In the genomic region with DNA sequence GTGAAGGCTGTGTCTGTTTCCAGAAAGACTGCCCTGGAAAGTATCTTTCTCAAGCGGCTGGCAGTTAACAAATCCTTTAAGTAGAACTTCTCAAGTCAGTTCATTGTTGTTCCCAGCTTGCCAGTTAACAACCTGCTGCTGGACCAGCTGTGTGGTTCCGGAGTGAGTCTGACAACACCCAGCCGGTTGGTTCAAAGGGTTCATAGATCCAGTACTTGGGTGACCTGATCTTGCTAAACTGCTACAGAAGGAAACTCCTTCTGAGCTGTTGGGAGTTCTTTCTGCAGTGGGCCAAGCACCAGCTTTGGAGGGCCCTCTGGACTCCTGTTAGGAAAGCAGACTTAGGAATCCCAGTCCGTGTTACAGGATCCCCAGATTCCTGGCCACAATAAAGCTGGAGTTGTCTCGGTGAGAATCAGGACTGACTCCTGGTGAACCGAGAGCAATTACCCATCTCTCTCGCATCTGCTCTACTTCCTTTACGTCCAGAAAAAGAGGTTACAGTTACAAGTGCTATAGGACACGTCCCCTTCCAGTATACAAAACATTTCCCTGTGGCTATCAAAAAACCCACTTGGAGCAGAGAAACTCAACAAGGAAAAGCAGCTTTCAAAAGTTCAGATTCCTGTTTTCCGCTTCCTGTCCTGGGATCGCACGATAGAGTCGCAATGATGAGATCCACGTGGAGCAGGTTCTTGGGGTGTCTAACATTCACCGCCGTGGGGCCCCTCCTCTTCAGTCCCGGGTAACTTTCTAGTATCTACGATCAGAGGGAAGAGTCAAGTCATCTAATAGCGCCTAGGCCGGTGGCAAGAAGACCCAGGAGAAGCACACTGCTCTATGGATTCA, we compare ENCODE assay signal across 8 mouse cellular contexts. TPM values are rescaled to one million over a fixed set of nuclear protein-coding genes. Genes with fewer than 3 reads are reported as not detected.
DNase-seq lines count a peak whose midpoint lies in the region; ATAC-seq and TF ChIP-seq lines count a peak whose summit lies in the region.

No protein-coding gene starts in this region.

- TF ChIP-seq EP300 in liver, postnatal 0 days (IDR thresholded peaks at IDR 0.05; ENCODE audit: low read depth), result no peak

- no peak for ATAC-seq in forebrain, embryonic 13.5 days
- peak; percentile 26 for ATAC-seq in liver, postnatal 0 days
- ATAC-seq in stomach, embryonic 14.5 days (ENCODE audit: insufficient number of reproducible peaks, insufficient read depth, low FRiP score, low read depth), result no peak

- TF ChIP-seq CTCF in liver, postnatal 0 days (IDR thresholded peaks at IDR 0.05; ENCODE audit: low read depth), result no peak

- DNase-seq in thymus, postnatal 10 days (ENCODE audit: low spot score in 2 of 2), result peak; percentile 10 to 36
- no peak for DNase-seq in thymus, postnatal 25 days
- no peak for DNase-seq in liver, postnatal 0 days
- no peak for DNase-seq in frontal cortex, postnatal 36 days (ENCODE audit: low spot score in 2 of 2)
- no peak for DNase-seq in right cerebral cortex, adult 2 months (ENCODE audit: low spot score in 2 of 2)
- no peak for DNase-seq in kidney, adult 11 months

- H3K9ac ChIP-seq in forebrain, embryonic 13.5 days, result no peak overlapping the region
- peak overlapping the region; percentile 31; the same call in 1 of the 2 replicates for H3K9ac ChIP-seq in liver, postnatal 0 days (replicated peaks)
- H3K9ac ChIP-seq in stomach, embryonic 14.5 days (replicated peaks; ENCODE audit: low read depth, low read length), result no peak overlapping the region

- no peaks in the 10 kb centered on the region for H3K36me3 ChIP-seq in forebrain, embryonic 13.5 days (ENCODE audit: poor library complexity, severe bottlenecking)
- H3K36me3 ChIP-seq in liver, postnatal 0 days (replicated peaks; ENCODE audit: insufficient read depth, low read length), result no peaks in the 10 kb centered on the region
- no peaks in the 10 kb centered on the region for H3K36me3 ChIP-seq in stomach, embryonic 14.5 days (ENCODE audit: control insufficient read depth, insufficient read depth, low read length)

- WGBS in forebrain, embryonic 13.5 days, result 3% methylated on average over 20 of the region's 20 CpGs
- 12% methylated on average over 20 of the region's 20 CpGs for whole genome bisulfite sequencing in liver, postnatal 0 days (ENCODE audit: insufficient replicate concordance)
- WGBS in stomach, embryonic 14.5 days, result 7% methylated on average over 20 of the region's 20 CpGs

- peak overlapping the region; percentile 61 for H3K4me3 ChIP-seq in forebrain, embryonic 13.5 days
- peak overlapping the region; percentile 76 for H3K4me3 ChIP-seq in liver, postnatal 0 days (ENCODE audit: low read depth, low read length)
- H3K4me3 ChIP-seq in stomach, embryonic 14.5 days (ENCODE audit: low read depth, low read length), result peak overlapping the region; percentile 90

- H3K4me1 ChIP-seq in forebrain, embryonic 13.5 days, result peaks cover 13% of the 10 kb centered on the region
- no peaks in the 10 kb centered on the region for H3K4me1 ChIP-seq in liver, postnatal 0 days (ENCODE audit: insufficient read depth)
- H3K4me1 ChIP-seq in stomach, embryonic 14.5 days (ENCODE audit: control insufficient read depth, insufficient read depth, low read length), result peaks cover 13% of the 10 kb centered on the region; the same call in 1 of the 2 replicates

- peak overlapping the region; percentile 98 for H3K4me2 ChIP-seq in forebrain, embryonic 13.5 days
- H3K4me2 ChIP-seq in liver, postnatal 0 days (ENCODE audit: low read depth, low read length), result peak overlapping the region; percentile 79
- peak overlapping the region; percentile 51 for H3K4me2 ChIP-seq in stomach, embryonic 14.5 days (replicated peaks; ENCODE audit: low read depth, low read length)

- H3K27ac ChIP-seq in forebrain, embryonic 13.5 days, result no peak overlapping the region
- H3K27ac ChIP-seq in liver, postnatal 0 days (ENCODE audit: low read depth), result 0 out of 2 replicates have a peak overlapping the region, but pooled peaks have one; percentile 36
- H3K27ac ChIP-seq in stomach, embryonic 14.5 days (ENCODE audit: low read length), result no peak overlapping the region; the same call in 1 of the 2 replicates

- no peaks in the 10 kb centered on the region for H3K9me3 ChIP-seq in forebrain, embryonic 13.5 days (replicated peaks)
- no peaks in the 10 kb centered on the region for H3K9me3 ChIP-seq in liver, postnatal 0 days (ENCODE audit: low read length)
- no peaks in the 10 kb centered on the region for H3K9me3 ChIP-seq in stomach, embryonic 14.5 days (ENCODE audit: control insufficient read depth, low read depth, low read length)

- peaks cover 54% of the 10 kb centered on the region for H3K27me3 ChIP-seq in forebrain, embryonic 13.5 days
- H3K27me3 ChIP-seq in liver, postnatal 0 days (ENCODE audit: insufficient read depth, low read length), result 0 out of 2 replicates have a peak, but pooled peaks cover 2% of the 10 kb centered on the region
- no peaks in the 10 kb centered on the region for H3K27me3 ChIP-seq in stomach, embryonic 14.5 days (ENCODE audit: control insufficient read depth, insufficient read depth, low read length)

RNA-seq across cellular contexts. Expression of gene Myo10, which starts 0.8 kb away (rescaled TPM):
- 54.1 and 61.4 TPM in 2 replicates for polyA plus RNA-seq in forebrain, embryonic 13.5 days (2015; fragmentation: Nextera tagmentation; extraction: Ambion mirVana)
- polyA plus RNA-seq in liver, postnatal 0 days (2015; fragmentation: Nextera tagmentation; extraction: Ambion mirVana), result 4.9 and 5.9 TPM in 2 replicates
- 46.1 and 48.0 TPM in 2 replicates for polyA plus RNA-seq in stomach, embryonic 14.5 days (2014; fragmentation: Nextera tagmentation; extraction: Ambion mirVana)

Comparison
In these comparisons a context has a peak if more than half of its experiments do, and no peak if none do; other contexts are left out.
1. DNase-seq: peak in thymus, postnatal 10 days (2 of 2); none in thymus, postnatal 25 days (single experiment), liver, postnatal 0 days (single experiment), frontal cortex, postnatal 36 days (0 of 2), right cerebral cortex, adult 2 months (0 of 2) and kidney, adult 11 months (single experiment).
2. Peak in every context shown above with its lines, with median percentiles within 50 percentile points of each other: H3K4me2 ChIP-seq and H3K4me3 ChIP-seq.